Mouse (Mus musculus): ENCODE measurements around the gene Gsap.

The Gsap gene

DNA sequence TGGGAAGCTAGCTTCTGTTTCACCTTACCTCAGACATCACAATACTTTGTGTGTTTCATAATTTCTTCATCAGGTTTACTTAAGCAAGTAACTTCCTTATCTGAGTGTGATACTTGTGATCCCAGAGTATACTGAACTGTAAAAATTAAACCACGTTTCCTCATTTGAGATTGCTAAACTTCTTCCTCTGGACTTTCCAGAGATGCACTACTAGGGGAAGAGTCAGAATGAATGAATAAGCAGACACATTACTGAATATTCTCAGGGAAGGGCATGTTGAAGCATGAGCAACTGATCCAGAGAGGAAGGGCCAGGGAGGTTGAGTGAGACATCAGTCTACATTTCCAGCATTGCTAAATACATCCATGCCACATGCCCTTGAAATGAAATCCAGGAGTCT is 3.0 kb downstream of the Gsap start:
- TF ChIP-seq CTCF (conservative IDR thresholded peaks at IDR 0.05; ENCODE audit: low read length) (no peak), NANOG (IDR thresholded peaks at IDR 0.05; ENCODE audit: borderline replicate concordance, low read length) (no peak), POU5F1 (IDR thresholded peaks at IDR 0.05; ENCODE audit: borderline replicate concordance, low read length) (no peak)
- Histone ChIP-seq H3K27me3 (ENCODE audit: insufficient read depth, low read length) (peaks cover 18% of the 10 kb centered on the region), H3K9me3 (ENCODE audit: low read length) (0 out of 2 replicates have a peak, but pooled peaks cover 3% of the 10 kb centered on the region), H3K4me3 (replicated peaks; ENCODE audit: low read length) (no peak overlapping the region), H3K36me3 (ENCODE audit: insufficient read depth, low read length) (no peaks in the 10 kb centered on the region), H3K4me1 (replicated peaks; ENCODE audit: low read depth, low read length) (peaks cover 14% of the 10 kb centered on the region; the same call in 1 of the 2 replicates)

DNA sequence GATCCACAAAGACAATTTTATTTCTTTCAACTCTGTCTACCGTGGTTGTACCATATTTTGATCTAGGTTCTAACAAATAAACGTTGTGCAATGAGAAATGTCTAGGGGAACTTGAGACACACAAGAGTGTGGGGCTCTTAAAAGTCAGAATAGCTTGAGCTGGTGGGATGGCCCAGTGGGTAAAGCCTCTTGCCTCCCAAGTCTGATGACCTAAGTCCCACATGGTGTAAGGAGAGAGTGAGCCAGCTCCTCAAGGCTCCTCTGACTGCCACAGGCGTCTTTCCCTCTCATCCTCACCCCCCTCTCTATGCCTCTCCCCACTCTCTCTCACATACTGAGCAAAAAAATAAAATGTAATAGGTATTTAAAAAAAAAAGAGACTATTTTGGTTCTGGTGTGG is 3.4 kb downstream of the Gsap start:
- no peak overlapping the region for H3K4me3 ChIP-seq (replicated peaks; ENCODE audit: low read length)
- no peaks in the 10 kb centered on the region for H3K36me3 ChIP-seq (ENCODE audit: insufficient read depth, low read length)
- H3K4me1 ChIP-seq (replicated peaks; ENCODE audit: low read depth, low read length), result peaks cover 14% of the 10 kb centered on the region; the same call in 1 of the 2 replicates
- TF ChIP-seq NANOG (IDR thresholded peaks at IDR 0.05; ENCODE audit: borderline replicate concordance, low read length), result no peak
- TF ChIP-seq POU5F1 (IDR thresholded peaks at IDR 0.05; ENCODE audit: borderline replicate concordance, low read length), result no peak
- no peak for TF ChIP-seq CTCF (conservative IDR thresholded peaks at IDR 0.05; ENCODE audit: low read length)
- H3K9me3 ChIP-seq (ENCODE audit: low read length), result 0 out of 2 replicates have a peak, but pooled peaks cover 3% of the 10 kb centered on the region
- peaks cover 18% of the 10 kb centered on the region for H3K27me3 ChIP-seq (ENCODE audit: insufficient read depth, low read length)

DNA sequence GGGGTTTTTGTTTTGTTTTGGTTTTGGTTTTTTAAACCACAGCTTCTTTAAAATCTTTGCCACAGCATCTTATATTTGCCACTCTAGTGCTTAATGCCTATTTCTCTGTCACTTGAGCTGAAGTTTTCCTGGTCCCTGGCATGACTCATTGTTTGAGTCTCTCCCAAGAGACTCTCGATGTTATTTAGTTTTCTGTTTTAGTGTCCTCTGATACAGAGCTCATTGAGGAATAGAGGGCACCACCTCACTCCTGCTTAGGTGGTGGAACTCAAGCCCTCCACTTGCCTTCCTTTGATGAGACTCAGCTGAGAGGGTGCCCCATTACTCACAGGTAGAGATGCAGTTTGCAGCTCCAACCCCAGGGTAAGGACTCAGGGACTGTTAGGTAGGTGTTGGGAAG is 17.4 kb downstream of the Gsap start:
- H3K27me3 ChIP-seq (ENCODE audit: insufficient read depth, low read length), result no peaks in the 10 kb centered on the region
- H3K4me1 ChIP-seq (replicated peaks; ENCODE audit: low read depth, low read length), result no peaks in the 10 kb centered on the region
- TF ChIP-seq POU5F1 (IDR thresholded peaks at IDR 0.05; ENCODE audit: borderline replicate concordance, low read length), result no peak
- no peak overlapping the region for H3K4me3 ChIP-seq (replicated peaks; ENCODE audit: low read length)
- H3K36me3 ChIP-seq (ENCODE audit: insufficient read depth, low read length), result no peaks in the 10 kb centered on the region
- peaks cover 6% of the 10 kb centered on the region; the same call in 1 of the 2 replicates for H3K9me3 ChIP-seq (ENCODE audit: low read length)

DNA sequence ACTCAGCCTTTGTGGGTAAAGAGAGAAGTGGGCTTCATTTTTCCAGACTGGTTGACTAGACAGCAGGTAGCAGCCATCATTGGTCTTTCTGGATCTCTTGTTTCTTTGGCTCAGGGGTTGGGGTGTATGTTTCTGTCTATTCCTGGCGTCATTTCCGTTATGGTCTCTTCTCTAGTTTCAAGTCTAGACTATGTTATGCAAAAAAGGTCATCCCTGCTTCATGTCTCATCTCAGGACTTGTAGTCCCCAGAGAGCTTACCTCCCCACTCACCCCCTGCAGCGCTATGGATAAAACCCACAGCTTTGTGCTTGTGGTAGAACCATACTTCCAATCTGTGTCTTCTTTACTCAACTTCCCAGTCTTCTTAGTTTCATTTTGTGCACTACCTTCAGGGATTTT is 18.1 kb downstream of the Gsap start:
- no peaks in the 10 kb centered on the region for H3K27me3 ChIP-seq (ENCODE audit: insufficient read depth, low read length)
- no peak overlapping the region for H3K4me3 ChIP-seq (replicated peaks; ENCODE audit: low read length)
- no peak for TF ChIP-seq NANOG (IDR thresholded peaks at IDR 0.05; ENCODE audit: borderline replicate concordance, low read length)
- TF ChIP-seq CTCF (conservative IDR thresholded peaks at IDR 0.05; ENCODE audit: low read length), result no peak
- no peak for TF ChIP-seq POU5F1 (IDR thresholded peaks at IDR 0.05; ENCODE audit: borderline replicate concordance, low read length)
- no peaks in the 10 kb centered on the region for H3K4me1 ChIP-seq (replicated peaks; ENCODE audit: low read depth, low read length)
- H3K9me3 ChIP-seq (ENCODE audit: low read length), result peaks cover 4% of the 10 kb centered on the region; the same call in 1 of the 2 replicates
- no peaks in the 10 kb centered on the region for H3K36me3 ChIP-seq (ENCODE audit: insufficient read depth, low read length)

DNA sequence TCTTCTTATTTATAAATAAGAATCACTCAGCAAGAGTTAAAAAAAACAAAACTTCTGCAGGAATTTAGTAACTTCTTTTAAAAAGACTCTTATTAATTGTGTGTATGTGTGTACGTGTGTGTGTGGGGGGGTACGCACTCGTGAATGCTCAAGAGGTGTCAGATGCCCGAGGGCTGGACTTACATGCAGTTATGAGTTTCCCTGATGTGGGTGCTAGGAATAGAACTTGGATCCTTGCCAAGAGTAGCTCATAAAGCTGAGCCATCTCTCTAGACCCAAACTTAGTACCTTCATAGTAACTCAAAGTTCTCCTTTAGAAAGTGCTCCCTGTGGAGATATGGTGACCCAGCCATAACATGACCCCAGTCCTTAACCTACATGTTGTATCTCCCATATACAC is 20.0 kb downstream of the Gsap start:
- TF ChIP-seq POU5F1 (IDR thresholded peaks at IDR 0.05; ENCODE audit: borderline replicate concordance, low read length) (no peak), NANOG (IDR thresholded peaks at IDR 0.05; ENCODE audit: borderline replicate concordance, low read length) (no peak), CTCF (conservative IDR thresholded peaks at IDR 0.05; ENCODE audit: low read length) (no peak)
- Histone ChIP-seq H3K4me1 (replicated peaks; ENCODE audit: low read depth, low read length) (no peaks in the 10 kb centered on the region), H3K27me3 (ENCODE audit: insufficient read depth, low read length) (no peaks in the 10 kb centered on the region), H3K9me3 (ENCODE audit: low read length) (no peaks in the 10 kb centered on the region), H3K4me3 (replicated peaks; ENCODE audit: low read length) (no peak overlapping the region), H3K36me3 (ENCODE audit: insufficient read depth, low read length) (no peaks in the 10 kb centered on the region)

DNA sequence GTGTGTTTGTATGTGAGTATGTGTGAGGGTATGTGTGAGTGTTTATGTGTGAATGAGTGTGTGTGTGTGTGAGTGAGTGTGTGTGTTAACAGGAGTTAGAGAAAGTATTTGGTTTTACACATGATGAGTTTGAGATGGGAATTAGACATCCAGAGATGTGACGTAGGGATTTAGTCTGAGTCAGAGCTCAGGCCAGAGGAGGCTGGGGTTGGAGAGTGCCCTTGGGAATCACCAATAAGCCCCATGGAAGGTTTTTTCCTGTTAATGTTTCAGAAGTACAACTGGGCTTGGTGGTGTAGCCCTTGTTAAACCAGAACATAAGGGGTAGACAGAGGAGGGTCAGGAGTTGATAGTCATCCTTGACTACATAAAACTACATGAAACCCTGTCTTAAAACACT is 25.4 kb downstream of the Gsap start:
- Histone ChIP-seq H3K9me3 (ENCODE audit: low read length) (no peaks in the 10 kb centered on the region), H3K4me3 (replicated peaks; ENCODE audit: low read length) (no peak overlapping the region), H3K36me3 (ENCODE audit: insufficient read depth, low read length) (no peaks in the 10 kb centered on the region), H3K4me1 (replicated peaks; ENCODE audit: low read depth, low read length) (peaks cover 8% of the 10 kb centered on the region; the same call in 1 of the 2 replicates), H3K27me3 (ENCODE audit: insufficient read depth, low read length) (no peaks in the 10 kb centered on the region)
- TF ChIP-seq NANOG (IDR thresholded peaks at IDR 0.05; ENCODE audit: borderline replicate concordance, low read length) (no peak), CTCF (conservative IDR thresholded peaks at IDR 0.05; ENCODE audit: low read length) (no peak), POU5F1 (IDR thresholded peaks at IDR 0.05; ENCODE audit: borderline replicate concordance, low read length) (no peak)

GRCm38 (mm10) chr5:21212933-21213332 is 26.9 kb downstream of the Gsap start:
- Histone ChIP-seq H3K36me3 (ENCODE audit: insufficient read depth, low read length) (no peaks in the 10 kb centered on the region), H3K4me3 (replicated peaks; ENCODE audit: low read length) (no peak overlapping the region), H3K4me1 (replicated peaks; ENCODE audit: low read depth, low read length) (peaks cover 14% of the 10 kb centered on the region; the same call in 1 of the 2 replicates), H3K9me3 (ENCODE audit: low read length) (no peaks in the 10 kb centered on the region), H3K27me3 (ENCODE audit: insufficient read depth, low read length) (no peaks in the 10 kb centered on the region)
- TF ChIP-seq NANOG (IDR thresholded peaks at IDR 0.05; ENCODE audit: borderline replicate concordance, low read length) (no peak), CTCF (conservative IDR thresholded peaks at IDR 0.05; ENCODE audit: low read length) (no peak), POU5F1 (IDR thresholded peaks at IDR 0.05; ENCODE audit: borderline replicate concordance, low read length) (no peak)

DNA sequence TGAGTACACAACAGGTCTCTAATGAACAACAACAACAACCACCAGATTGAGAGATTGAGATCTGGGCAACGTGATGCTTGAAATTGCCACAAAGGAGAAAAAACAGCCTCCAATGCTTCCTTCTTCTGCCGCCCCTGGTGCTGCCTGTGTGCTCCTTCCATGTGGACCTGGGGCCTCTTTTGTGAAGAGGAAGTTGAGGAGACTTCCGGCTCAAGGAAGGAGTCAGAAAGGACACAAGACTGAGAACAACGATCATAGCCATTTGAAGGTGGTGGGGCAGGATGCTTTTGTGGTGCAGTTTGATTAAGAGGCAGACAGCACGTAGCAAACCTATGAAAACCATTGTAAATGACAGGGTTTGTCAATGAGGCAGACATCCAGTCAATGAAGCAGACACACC is 27.7 kb downstream of the Gsap start:
- Histone ChIP-seq H3K4me1 (replicated peaks; ENCODE audit: low read depth, low read length) (peaks cover 14% of the 10 kb centered on the region; the same call in 1 of the 2 replicates), H3K9me3 (ENCODE audit: low read length) (no peaks in the 10 kb centered on the region), H3K27me3 (ENCODE audit: insufficient read depth, low read length) (no peaks in the 10 kb centered on the region), H3K36me3 (ENCODE audit: insufficient read depth, low read length) (no peaks in the 10 kb centered on the region), H3K4me3 (replicated peaks; ENCODE audit: low read length) (no peak overlapping the region)
- TF ChIP-seq CTCF (conservative IDR thresholded peaks at IDR 0.05; ENCODE audit: low read length) (no peak), POU5F1 (IDR thresholded peaks at IDR 0.05; ENCODE audit: borderline replicate concordance, low read length) (no peak), NANOG (IDR thresholded peaks at IDR 0.05; ENCODE audit: borderline replicate concordance, low read length) (no peak)
